In genomic region chr1:162035800-162036460, GRCm38 (mm10) we compare ENCODE assay signal across 11 mouse cellular contexts. TPM values are rescaled to one million over a fixed set of nuclear protein-coding genes. Genes with fewer than 3 reads are reported as not detected.
DNase-seq lines count a peak whose midpoint lies in the region; ATAC-seq lines count a peak whose summit lies in the region.
"Had no signal": no experiment of that assay in that cellular context is flagged by ENCODE, and none has a peak within 500 bp of the region (broad histone marks: within the 10 kb centered on the region; RNA-seq: fewer than 3 reads in every experiment).

No protein-coding gene starts in this region.

- no peak overlapping the region for H3K9ac ChIP-seq in heart, embryonic 11.5 days (ENCODE audit: low read depth, low read length)
- H3K9ac ChIP-seq in embryonic facial prominence, embryonic 15.5 days, result no peak overlapping the region
- 0 out of 2 replicates have a peak overlapping the region, but pooled peaks have one; percentile 2 for H3K9ac ChIP-seq in limb, embryonic 13.5 days
- H3K9ac ChIP-seq: liver, embryonic 13.5 days had no signal

- 0 out of 2 replicates have a peak, but pooled peaks cover 2% of the 10 kb centered on the region for H3K9me3 ChIP-seq in heart, embryonic 11.5 days (replicated peaks; ENCODE audit: control insufficient read depth, low read length)
- H3K9me3 ChIP-seq in embryonic facial prominence, embryonic 15.5 days (replicated peaks), result no peaks in the 10 kb centered on the region
- no peaks in the 10 kb centered on the region for H3K9me3 ChIP-seq in limb, embryonic 13.5 days
- H3K9me3 ChIP-seq: G1E; liver, embryonic 13.5 days had no signal

- WGBS in heart, embryonic 11.5 days (ENCODE audit: insufficient replicate concordance), result 84% methylated on average over 6 of the region's 6 CpGs
- 74% methylated on average over 6 of the region's 6 CpGs for WGBS in embryonic facial prominence, embryonic 15.5 days
- 23% methylated on average over 6 of the region's 6 CpGs for WGBS in limb, embryonic 13.5 days

- no peak overlapping the region for H3K4me3 ChIP-seq in heart, embryonic 11.5 days (ENCODE audit: low read depth, low read length)
- no peak overlapping the region for H3K4me3 ChIP-seq in embryonic facial prominence, embryonic 15.5 days (replicated peaks)
- no peak overlapping the region for H3K4me3 ChIP-seq in limb, embryonic 13.5 days
- H3K4me3 ChIP-seq: liver, embryonic 13.5 days had no signal

- peaks cover 2% of the 10 kb centered on the region; the same call in 1 of the 2 replicates for H3K4me1 ChIP-seq in heart, embryonic 11.5 days (ENCODE audit: control insufficient read depth, insufficient read depth, low read length)
- H3K4me1 ChIP-seq in embryonic facial prominence, embryonic 15.5 days, result peaks cover 48% of the 10 kb centered on the region
- H3K4me1 ChIP-seq in limb, embryonic 13.5 days, result peaks cover 58% of the 10 kb centered on the region

- H3K27me3 ChIP-seq in heart, embryonic 11.5 days (ENCODE audit: control insufficient read depth, insufficient read depth, low read length), result no peaks in the 10 kb centered on the region
- no peaks in the 10 kb centered on the region for H3K27me3 ChIP-seq in embryonic facial prominence, embryonic 15.5 days
- no peaks in the 10 kb centered on the region for H3K27me3 ChIP-seq in limb, embryonic 13.5 days
- H3K27me3 ChIP-seq: liver, embryonic 13.5 days had no signal

- H3K4me2 ChIP-seq in heart, embryonic 11.5 days, result no peak overlapping the region
- H3K4me2 ChIP-seq in embryonic facial prominence, embryonic 15.5 days (replicated peaks), result no peak overlapping the region
- H3K4me2 ChIP-seq in limb, embryonic 13.5 days (replicated peaks), result peak overlapping the region; percentile 27
- H3K4me2 ChIP-seq: liver, embryonic 13.5 days had no signal

- peak overlapping the region; percentile 65 for H3K27ac ChIP-seq in heart, embryonic 11.5 days (ENCODE audit: low read depth, low read length)
- peak overlapping the region; percentile 77 for H3K27ac ChIP-seq in embryonic facial prominence, embryonic 15.5 days (replicated peaks)
- H3K27ac ChIP-seq in limb, embryonic 13.5 days, result peak overlapping the region; percentile 98
- H3K27ac ChIP-seq: liver, embryonic 13.5 days had no signal

- H3K36me3 ChIP-seq in heart, embryonic 11.5 days (ENCODE audit: control insufficient read depth, insufficient read depth, low read length), result no peaks in the 10 kb centered on the region
- H3K36me3 ChIP-seq in embryonic facial prominence, embryonic 15.5 days, result no peaks in the 10 kb centered on the region
- H3K36me3 ChIP-seq in limb, embryonic 13.5 days, result no peaks in the 10 kb centered on the region
- H3K36me3 ChIP-seq: G1E; liver, embryonic 13.5 days had no signal

- no peak for DNase-seq in heart, adult 9 months (ENCODE audit: low spot score in 2 of 2)
- DNase-seq in kidney, postnatal 4 days, result peak; percentile 21 to 34
- no peak for DNase-seq in kidney, adult 8-10 months
- DNase-seq in right cerebral cortex, postnatal 4 days, result no peak
- no peak for DNase-seq in T-cell, adult 2 months (ENCODE audit: low spot score)
- DNase-seq: cerebellum, adult 8-10 months; liver, embryonic 13.5 days had no signal

- no peak for ATAC-seq in heart, embryonic 11.5 days (replicated peaks; ENCODE audit: insufficient number of reproducible peaks, low FRiP score, low TSS enrichment)
- no peak for ATAC-seq in embryonic facial prominence, embryonic 15.5 days (ENCODE audit: insufficient number of reproducible peaks, low FRiP score, low TSS enrichment, low read depth)
- peak; percentile 52 for ATAC-seq in limb, embryonic 13.5 days (ENCODE audit: low FRiP score, low read depth)

RNA-seq across cellular contexts. Expression of gene 4930558K02Rik, which starts 56.5 kb away (rescaled TPM):
- not detected in 2 replicates for polyA plus RNA-seq in heart, embryonic 11.5 days (2014; fragmentation: Nextera tagmentation; extraction: Ambion mirVana)
- polyA plus RNA-seq in embryonic facial prominence, embryonic 15.5 days (2015; fragmentation: Nextera tagmentation; extraction: Ambion mirVana), result not detected in 2 replicates
- 0.26 TPM in 1 of 2 replicates, not detected in the other for polyA plus RNA-seq in limb, embryonic 13.5 days (2015; fragmentation: Nextera tagmentation; extraction: Ambion mirVana)
- polyA plus RNA-seq: G1E; liver, embryonic 13.5 days had no signal

Comparison
In these comparisons a context has a peak if more than half of its experiments do, and no peak if none do; other contexts are left out.
1. DNase-seq: peak in kidney, postnatal 4 days (2 of 2); none in heart, adult 9 months (0 of 2), kidney, adult 8-10 months (0 of 2), right cerebral cortex, postnatal 4 days (single experiment) and T-cell, adult 2 months (single experiment).
2. Peak in every context shown above with its lines, with median percentiles within 50 percentile points of each other: H3K27ac ChIP-seq.